Mouse (Mus musculus) heart, postnatal 0 days (tissue): ENCODE measurements around the gene Syce3. TPM values are rescaled to one million over a fixed set of nuclear protein-coding genes. Genes with fewer than 3 reads are reported as not detected.
A peak's percentile ranks its signal among the peaks of the same experiment; 100 is the strongest.

Experiments used
- ATAC-seq: fragments of 200-750 bp; cut with Nextera tagmentation; 2 replicates; pipeline ENCODE4 v1.8.0; 2017; ENCODE audit warnings: low read depth, moderate number of reproducible peaks, moderate library complexity; ENCODE audit not compliant: insufficient read depth
- DNase-seq: peaks from one replicate; pipeline ENCODE4 v3.0.0-alpha.2; 2016; ENCODE audit warnings: low spot score
- H3K27ac ChIP-seq: fragments of 300-500 bp; sonication (generic); 2 replicates; pipeline ENCODE4 v1.5.1; 2014; ENCODE audit warnings: low read depth, mild to moderate bottlenecking
- H3K27me3 ChIP-seq: fragments of 300-500 bp; sonication (generic); 2 replicates; pipeline ENCODE4 v1.6.1; 2014; ENCODE audit warnings: low read length, mixed read lengths; ENCODE audit not compliant: control insufficient read depth, insufficient read depth
- H3K36me3 ChIP-seq: fragments of 300-500 bp; sonication (generic); replicated peaks from 2 replicates; pipeline ENCODE4 v1.6.1; 2014; ENCODE audit warnings: low read length, mixed read lengths; ENCODE audit not compliant: control insufficient read depth, insufficient read depth
- H3K4me1 ChIP-seq: fragments of 300-500 bp; sonication (generic); 2 replicates; pipeline ENCODE4 v1.6.1; 2014; ENCODE audit warnings: antibody characterized with exemption; ENCODE audit not compliant: control insufficient read depth, insufficient read depth
- H3K4me2 ChIP-seq: fragments of 300-500 bp; sonication (generic); 2 replicates; pipeline ENCODE4 v1.6.1; 2014; ENCODE audit warnings: low read depth, mild to moderate bottlenecking, low read length, moderate library complexity
- H3K4me3 ChIP-seq: fragments of 300-500 bp; sonication (generic); 2 replicates; pipeline ENCODE4 v1.5.1; 2014; ENCODE audit warnings: low read depth, low read length
- H3K9ac ChIP-seq: fragments of 300-500 bp; sonication (generic); replicated peaks from 2 replicates; pipeline ENCODE4 v1.6.1; 2014; ENCODE audit warnings: low read depth, low read length, mixed read lengths
- H3K9me3 ChIP-seq: fragments of 300-500 bp; sonication (generic); replicated peaks from 2 replicates; pipeline ENCODE4 v1.6.1; 2016; ENCODE audit warnings: low read length; ENCODE audit not compliant: control insufficient read depth
- CTCF ChIP-seq: IDR thresholded peaks from 2 replicates; pipeline ENCODE4 v1.5.1; 2016; ENCODE audit warnings: antibody characterized with exemption, control low read depth, low read depth
- EP300 ChIP-seq: IDR thresholded peaks from 2 replicates; pipeline ENCODE4 v1.6.1; 2016; ENCODE audit warnings: antibody characterized with exemption, low read depth
- WGBS: fragments of 180-500 bp; shearing (Covaris S2); extraction: QIAGEN DNeasy Blood & Tissue Kit; methylation state at CpG from one replicate; pipeline ENCODE4 v1.1.7; 2014; 5-methylcytosine and 5-hydroxymethylcytosine counted together
- polyA plus RNA-seq: library from polyadenylated mRNA; unstranded; fragments of >200 nt; fragmentation: Nextera tagmentation; extraction: Ambion mirVana; gene quantifications from 2 replicates; pipeline ENCODE4 v1.2.1, GENCODE M21; 2015
- total RNA-seq: library from RNA; depleted of rRNA; stranded (reverse); fragments of >200 nt; gene quantifications from 2 replicates; pipeline ENCODE4 v1.2.3, GENCODE M21; 2014; ENCODE audit warnings: low replicate concordance; rRNA removed

Gene Syce3
- total RNA-seq (not detected in 2 replicates), polyA plus RNA-seq (not detected in 2 replicates)

DNA sequence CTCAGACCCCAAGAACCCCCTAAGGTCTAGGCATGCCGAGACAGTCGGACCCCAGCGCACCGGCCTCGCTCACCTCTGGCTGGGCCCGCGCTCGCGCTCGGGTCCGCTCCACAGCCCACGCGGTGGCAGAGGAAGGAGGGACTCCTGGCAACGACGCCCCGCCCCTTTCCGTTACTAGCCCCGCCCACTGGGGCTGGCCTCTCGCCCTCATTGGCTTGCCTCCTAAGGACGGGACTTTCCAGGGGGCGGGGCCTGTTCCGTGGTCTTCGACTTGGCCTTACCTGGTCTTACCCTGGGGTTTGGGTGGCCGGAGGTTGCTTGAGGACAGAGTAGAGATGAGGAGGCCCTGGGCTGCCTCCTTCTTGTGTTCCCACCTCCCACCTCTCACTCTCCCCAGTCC, at the start of gene Syce3:
Gene Syce3 (minus strand): TSS at position 386 of the 400 bp plus-strand sequence.
- H3K36me3 ChIP-seq, result no peaks in the 10 kb centered on the region
- H3K27ac ChIP-seq, result no peak within 1 kb of the TSS
- no peak within 1 kb of the TSS for H3K4me2 ChIP-seq
- H3K4me3 ChIP-seq, result no peak within 1 kb of the TSS
- no peak for ATAC-seq
- H3K9ac ChIP-seq, result no peak within 1 kb of the TSS
- TF ChIP-seq CTCF, result no peak
- TF ChIP-seq EP300, result no peak
- no peaks in the 10 kb centered on the region for H3K27me3 ChIP-seq
- 85% methylated on average over 24 of the region's 24 CpGs for WGBS
- no peaks in the 10 kb centered on the region for H3K4me1 ChIP-seq
- DNase-seq, result no peak
- peaks cover 20% of the 10 kb centered on the region for H3K9me3 ChIP-seq

DNA sequence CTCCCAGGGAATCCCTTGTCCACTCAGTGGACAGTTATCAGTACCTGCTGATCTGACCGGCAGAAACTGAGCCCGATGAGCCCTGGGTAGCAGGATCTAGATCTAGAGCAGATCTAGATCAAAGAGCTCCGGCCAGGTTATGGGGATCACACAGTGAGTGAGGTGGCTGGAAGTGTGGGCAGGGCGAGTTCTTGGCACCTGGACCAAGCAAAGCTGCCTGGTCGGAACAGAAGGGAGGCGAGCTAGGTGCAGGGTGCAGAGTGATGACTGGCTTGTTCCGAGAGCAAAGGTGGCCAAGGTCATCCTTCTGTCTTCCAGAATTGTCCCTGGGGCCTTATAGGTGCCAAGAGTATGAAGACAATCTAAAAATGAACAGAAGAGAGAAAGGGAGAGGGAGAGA, 49.5 kb upstream of the Syce3 start:
- Histone ChIP-seq H3K36me3 (no peaks in the 10 kb centered on the region), H3K27ac (no peak overlapping the region)

DNA sequence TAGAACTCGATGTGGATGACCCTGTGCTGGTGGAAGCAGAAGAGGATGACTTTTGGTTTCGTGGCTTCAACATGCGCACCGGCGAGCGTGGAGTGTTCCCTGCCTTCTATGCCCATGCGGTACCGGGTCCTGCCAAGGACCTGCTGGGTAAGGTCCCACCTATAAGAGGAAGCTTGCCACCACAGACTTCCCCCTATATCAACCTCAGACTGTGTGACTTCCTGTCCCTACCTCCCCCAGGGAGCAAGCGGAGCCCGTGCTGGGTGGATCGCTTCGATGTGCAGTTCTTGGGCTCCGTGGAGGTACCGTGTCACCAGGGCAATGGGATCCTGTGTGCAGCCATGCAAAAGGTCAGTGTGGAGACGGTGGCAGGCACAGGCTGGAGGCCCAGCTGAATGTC, 48.6 kb upstream of the Syce3 start:
- ATAC-seq (no peak), DNase-seq (no peak)
- H3K4me2 ChIP-seq, result no peak overlapping the region
- no peaks in the 10 kb centered on the region for H3K36me3 ChIP-seq
- peaks cover 2% of the 10 kb centered on the region for H3K4me1 ChIP-seq
- 83% methylated on average over 15 of the region's 15 CpGs for WGBS
- no peak overlapping the region for H3K9ac ChIP-seq
- no peak overlapping the region for H3K4me3 ChIP-seq
- peaks cover 37% of the 10 kb centered on the region for H3K27me3 ChIP-seq
- TF ChIP-seq EP300 (no peak), CTCF (no peak)
- no peaks in the 10 kb centered on the region for H3K9me3 ChIP-seq
- no peak overlapping the region for H3K27ac ChIP-seq

More for the DNA sequence above, 49.5 kb upstream of the Syce3 start:
- DNase-seq, result no peak
- TF ChIP-seq CTCF (no peak), EP300 (no peak)
- H3K27me3 ChIP-seq, result peaks cover 28% of the 10 kb centered on the region
- no peaks in the 10 kb centered on the region for H3K4me1 ChIP-seq
- H3K4me3 ChIP-seq, result no peak overlapping the region
- ATAC-seq, result no peak
- no peak overlapping the region for H3K9ac ChIP-seq
- H3K4me2 ChIP-seq, result no peak overlapping the region
- no peaks in the 10 kb centered on the region for H3K9me3 ChIP-seq
- WGBS, result 65% methylated on average over 7 of the region's 7 CpGs

DNA sequence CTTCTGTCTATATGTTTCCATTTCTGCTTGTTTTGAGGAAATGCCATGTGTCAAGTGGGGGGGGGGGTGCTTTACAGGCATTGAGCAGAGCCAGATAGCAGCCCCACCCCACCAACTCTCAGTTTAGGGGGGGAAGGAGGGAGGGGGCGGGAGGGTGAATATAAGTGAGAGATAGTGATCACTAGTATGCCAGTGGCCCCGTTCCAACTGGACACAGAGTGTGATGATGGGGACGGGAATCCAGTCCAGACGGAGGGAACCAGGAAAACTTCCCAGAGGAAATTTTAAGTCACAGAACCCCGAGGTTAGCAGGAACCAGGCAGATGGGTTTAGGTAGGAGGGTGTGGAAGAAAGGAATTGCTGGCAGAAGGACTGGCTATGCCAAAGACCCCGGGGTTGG, 45.3 kb upstream of the Syce3 start:
- H3K27ac ChIP-seq, result no peak overlapping the region
- ATAC-seq (no peak), DNase-seq (no peak)
- no peaks in the 10 kb centered on the region for H3K36me3 ChIP-seq
- H3K9ac ChIP-seq, result no peak overlapping the region
- H3K4me2 ChIP-seq, result no peak overlapping the region
- H3K4me3 ChIP-seq, result no peak overlapping the region
- TF ChIP-seq CTCF (no peak), EP300 (no peak)
- 56% methylated on average over 6 of the region's 6 CpGs for WGBS
- peaks cover 7% of the 10 kb centered on the region for H3K4me1 ChIP-seq
- H3K9me3 ChIP-seq, result no peaks in the 10 kb centered on the region
- peaks cover 48% of the 10 kb centered on the region for H3K27me3 ChIP-seq

DNA sequence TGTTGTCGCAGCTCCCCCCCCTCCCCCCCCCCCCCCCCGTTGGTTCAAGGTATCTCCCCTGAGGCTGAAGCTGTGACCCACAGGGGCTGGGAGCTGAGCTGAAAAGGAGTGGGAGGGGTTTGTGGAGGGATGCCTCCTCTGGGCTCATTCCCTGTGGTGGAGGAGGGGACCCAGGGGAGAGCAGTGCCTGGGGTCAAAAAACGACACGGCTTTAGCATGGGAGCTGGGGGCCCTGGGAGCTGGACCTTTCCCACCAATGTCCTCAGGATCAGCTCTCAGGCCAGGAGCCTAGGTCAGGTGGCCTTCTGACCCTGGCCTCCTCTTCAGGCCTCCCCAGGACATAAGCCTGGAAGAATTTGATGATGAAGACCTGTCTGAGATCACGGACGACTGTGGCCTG, 44.6 kb upstream of the Syce3 start:
- Histone ChIP-seq H3K4me1 (peaks cover 7% of the 10 kb centered on the region), H3K27me3 (peaks cover 46% of the 10 kb centered on the region), H3K27ac (no peak overlapping the region), H3K9ac (no peak overlapping the region), H3K4me2 (no peak overlapping the region), H3K9me3 (no peaks in the 10 kb centered on the region), H3K4me3 (no peak overlapping the region), H3K36me3 (no peaks in the 10 kb centered on the region)
- TF ChIP-seq CTCF (no peak), EP300 (no peak)
- ATAC-seq, result no peak
- no peak for DNase-seq
- 33% methylated on average over 4 of the region's 6 CpGs for WGBS

DNA sequence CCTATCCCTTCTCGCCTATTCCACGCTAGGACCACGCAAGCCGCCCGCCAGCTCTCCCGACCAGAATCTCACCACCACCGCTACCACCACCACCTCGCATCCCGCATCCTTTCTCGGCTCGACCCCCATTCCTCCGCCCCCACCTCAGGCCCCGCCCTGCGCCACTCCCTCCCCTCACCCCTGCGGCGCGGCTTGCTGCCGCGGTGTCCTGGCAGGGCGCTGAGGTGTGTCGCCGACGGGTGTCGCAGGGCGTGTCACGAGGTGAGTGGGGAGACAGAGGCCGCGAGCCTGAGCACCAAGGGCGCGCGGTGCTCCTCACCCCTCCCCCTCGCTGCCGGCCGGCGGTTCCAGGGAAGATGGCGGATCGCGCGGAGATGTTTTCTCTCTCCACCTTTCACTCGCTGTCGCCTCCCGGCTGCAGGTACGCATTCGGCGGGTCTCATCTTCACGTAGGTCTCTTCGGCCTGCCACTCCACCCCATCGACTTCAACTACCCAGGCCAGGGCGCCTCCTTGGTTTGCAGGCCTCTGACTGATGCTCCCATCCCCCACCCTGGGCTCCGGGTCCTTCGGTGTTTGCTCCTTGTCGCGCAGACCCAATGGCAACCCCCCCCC, 43.7 kb upstream of the Syce3 start, which contains the start of gene Mapk8ip2:
Gene Mapk8ip2 (plus strand): TSS at position 49 of the 614 bp plus-strand sequence.
- ATAC-seq (no peak), DNase-seq (no peak)
- no peak for TF ChIP-seq CTCF
- no peak for TF ChIP-seq EP300
- Histone ChIP-seq H3K4me2 (peak within 1 kb of the TSS; percentile 66), H3K36me3 (no peaks in the 10 kb centered on the region), H3K27ac (no peak within 1 kb of the TSS), H3K9me3 (no peaks in the 10 kb centered on the region), H3K4me1 (peaks cover 7% of the 10 kb centered on the region), H3K27me3 (peaks cover 46% of the 10 kb centered on the region), H3K9ac (no peak within 1 kb of the TSS), H3K4me3 (peak within 1 kb of the TSS; percentile 39)
- 2% methylated on average over 52 of the region's 53 CpGs for WGBS
